ENCODE assay signal across 9 mouse cellular contexts in genomic region chr10:70788814-70789452, GRCm38 (mm10).
DNase-seq lines count a peak whose midpoint lies in the region; ATAC-seq lines count a peak whose summit lies in the region.
"Had no signal": no experiment of that assay in that cellular context is flagged by ENCODE, and none has a peak within 500 bp of the region (broad histone marks: within the 10 kb centered on the region; RNA-seq: fewer than 3 reads in every experiment).

No protein-coding gene starts in this region.

- 39% methylated on average over 7 of the region's 7 CpGs for WGBS in hindbrain, embryonic 13.5 days
- 31% methylated on average over 7 of the region's 7 CpGs for WGBS in neural tube, embryonic 14.5 days
- 65% methylated on average over 7 of the region's 7 CpGs for whole genome bisulfite sequencing in heart, embryonic 12.5 days

- no peak overlapping the region for H3K9ac ChIP-seq in hindbrain, embryonic 13.5 days
- no peak overlapping the region for H3K9ac ChIP-seq in neural tube, embryonic 14.5 days (replicated peaks; ENCODE audit: low read depth, low read length)
- H3K9ac ChIP-seq in heart, embryonic 12.5 days: no peak overlapping the region

- DNase-seq in frontal cortex, postnatal 36 days (ENCODE audit: low spot score in 2 of 2): peak; percentile 20 to 41
- DNase-seq in frontal cortex, postnatal 14 days (ENCODE audit: low spot score in 2 of 2): no peak
- DNase-seq in cerebellum, adult 9-11 months: peak; percentile 43
- DNase-seq in layer of hippocampus, adult 9-11 months: no peak
- DNase-seq in layer of hippocampus, postnatal 25 days (ENCODE audit: extremely low spot score in 1 of 2, low spot score in 1 of 2): no peak
- DNase-seq: heart, adult 2 months had no signal

- H3K27me3 ChIP-seq in hindbrain, embryonic 13.5 days: no peaks in the 10 kb centered on the region
- no peaks in the 10 kb centered on the region for H3K27me3 ChIP-seq in neural tube, embryonic 14.5 days (ENCODE audit: control insufficient read depth, insufficient read depth, low read length)
- no peaks in the 10 kb centered on the region for H3K27me3 ChIP-seq in heart, embryonic 12.5 days (replicated peaks)

- ATAC-seq in hindbrain, embryonic 13.5 days (ENCODE audit: low FRiP score): peak; percentile 78
- ATAC-seq in neural tube, embryonic 14.5 days (ENCODE audit: low read depth): peak; percentile 68
- no peak for ATAC-seq in heart, embryonic 12.5 days (ENCODE audit: insufficient number of reproducible peaks, low FRiP score)

- H3K9me3 ChIP-seq in hindbrain, embryonic 13.5 days: no peaks in the 10 kb centered on the region
- no peaks in the 10 kb centered on the region for H3K9me3 ChIP-seq in neural tube, embryonic 14.5 days (ENCODE audit: control insufficient read depth, low read length)
- no peaks in the 10 kb centered on the region for H3K9me3 ChIP-seq in heart, embryonic 12.5 days (replicated peaks)

- no peak overlapping the region for H3K4me3 ChIP-seq in hindbrain, embryonic 13.5 days
- no peak overlapping the region for H3K4me3 ChIP-seq in neural tube, embryonic 14.5 days (ENCODE audit: low read depth, low read length)
- no peak overlapping the region for H3K4me3 ChIP-seq in heart, embryonic 12.5 days
- H3K4me3 ChIP-seq: heart, adult 2 months had no signal

- H3K4me2 ChIP-seq in hindbrain, embryonic 13.5 days: no peak overlapping the region; the same call in 1 of the 2 replicates
- no peak overlapping the region for H3K4me2 ChIP-seq in neural tube, embryonic 14.5 days (ENCODE audit: low read depth, low read length)
- no peak overlapping the region for H3K4me2 ChIP-seq in heart, embryonic 12.5 days

- peak overlapping the region; percentile 65 for H3K27ac ChIP-seq in hindbrain, embryonic 13.5 days
- H3K27ac ChIP-seq in neural tube, embryonic 14.5 days (ENCODE audit: low read depth, low read length): peak overlapping the region; percentile 49; the same call in 1 of the 2 replicates
- no peak overlapping the region for H3K27ac ChIP-seq in heart, embryonic 12.5 days (ENCODE audit: poor library complexity, severe bottlenecking)
- H3K27ac ChIP-seq: heart, adult 2 months had no signal

- H3K36me3 ChIP-seq in hindbrain, embryonic 13.5 days: no peaks in the 10 kb centered on the region
- H3K36me3 ChIP-seq in neural tube, embryonic 14.5 days (ENCODE audit: control insufficient read depth, insufficient read depth, low read length): no peaks in the 10 kb centered on the region
- H3K36me3 ChIP-seq in heart, embryonic 12.5 days: no peaks in the 10 kb centered on the region

- peaks cover 16% of the 10 kb centered on the region for H3K4me1 ChIP-seq in hindbrain, embryonic 13.5 days (replicated peaks)
- peaks cover 9% of the 10 kb centered on the region for H3K4me1 ChIP-seq in neural tube, embryonic 14.5 days (ENCODE audit: control insufficient read depth, insufficient read depth, low read length)
- H3K4me1 ChIP-seq in heart, embryonic 12.5 days (replicated peaks): no peaks in the 10 kb centered on the region

Comparison
In these comparisons a context has a peak if more than half of its experiments do, and no peak if none do; other contexts are left out.
1. DNase-seq: peak in frontal cortex, postnatal 36 days (2 of 2) and cerebellum, adult 9-11 months (single experiment); none in frontal cortex, postnatal 14 days (0 of 2), layer of hippocampus, adult 9-11 months (single experiment) and layer of hippocampus, postnatal 25 days (0 of 2).